Mouse (Mus musculus): Measurements from ENCODE around the gene Olfr628. TPM values are rescaled to one million over a fixed set of nuclear protein-coding genes. Genes with fewer than 3 reads are reported as not detected.

The Olfr628 gene
- not detected in 2 replicates for polyA plus RNA-seq (2012; rRNA removed; ENCODE audit: low replicate concordance)

DNA sequence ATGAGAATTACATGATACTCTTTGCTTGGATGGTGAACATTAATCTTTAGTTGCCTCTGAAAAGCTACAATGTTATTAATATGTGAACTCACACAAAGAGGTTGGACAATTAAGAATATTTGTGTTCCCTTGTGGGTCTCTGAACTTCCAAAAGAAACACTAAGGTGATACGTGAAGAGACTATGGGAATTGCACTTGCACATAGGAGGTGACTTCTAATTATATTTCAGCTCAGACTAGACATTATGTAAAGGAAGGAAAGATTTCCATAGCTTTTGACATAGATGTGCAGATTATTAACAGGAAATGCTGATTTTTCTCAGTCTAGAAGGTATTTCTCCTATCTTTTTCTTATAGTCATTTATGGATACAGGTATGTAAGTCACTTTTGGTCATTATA is at the start of gene Olfr628:
Gene Olfr628, plus strand, starts transcription at position 301 of the 400 bp plus-strand sequence.

DNA sequence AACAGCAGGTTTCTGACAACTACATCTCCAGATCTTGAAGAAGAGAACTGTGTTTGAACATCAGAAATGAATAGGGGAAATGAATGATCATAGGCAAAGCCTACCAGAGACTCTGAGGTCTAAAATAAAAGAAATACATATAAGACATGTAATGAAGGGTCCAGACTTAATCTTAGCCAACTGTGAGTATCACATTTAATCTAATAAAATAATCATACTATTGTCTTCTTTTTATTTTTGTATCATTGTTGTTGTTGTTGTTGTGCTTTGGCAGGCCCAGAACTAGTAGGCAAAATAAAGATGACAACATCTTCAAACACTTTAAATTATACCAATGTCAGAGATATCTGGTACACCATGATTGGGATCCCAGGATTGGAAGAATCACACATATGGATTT is 47.8 kb upstream of the Olfr628 start, which contains the start of gene Olfr625-ps1:
Gene Olfr625-ps1, plus strand, starts transcription at position 301 of the 400 bp plus-strand sequence.

DNA sequence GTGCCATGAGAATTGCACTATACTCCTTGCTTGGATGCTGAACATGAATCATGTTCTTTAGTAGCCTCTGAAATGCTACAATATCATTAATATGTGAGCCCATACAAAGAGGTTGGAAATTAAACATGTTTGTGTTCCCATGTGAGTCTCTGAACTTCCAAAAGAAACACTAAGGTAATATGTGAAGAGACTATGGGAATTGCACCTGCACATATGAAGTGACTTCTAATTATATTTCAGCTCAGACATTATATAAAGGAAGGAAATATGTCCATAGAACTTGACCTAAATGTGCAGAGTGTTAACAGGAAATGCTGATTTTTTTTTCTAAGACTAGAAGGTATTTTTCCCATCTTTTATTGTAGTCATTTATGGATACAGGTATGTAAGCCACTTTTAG is 15.8 kb upstream of the Olfr628 start, which contains the start of gene Olfr243:
Gene Olfr243, plus strand, starts transcription at position 301 of the 400 bp plus-strand sequence.

DNA sequence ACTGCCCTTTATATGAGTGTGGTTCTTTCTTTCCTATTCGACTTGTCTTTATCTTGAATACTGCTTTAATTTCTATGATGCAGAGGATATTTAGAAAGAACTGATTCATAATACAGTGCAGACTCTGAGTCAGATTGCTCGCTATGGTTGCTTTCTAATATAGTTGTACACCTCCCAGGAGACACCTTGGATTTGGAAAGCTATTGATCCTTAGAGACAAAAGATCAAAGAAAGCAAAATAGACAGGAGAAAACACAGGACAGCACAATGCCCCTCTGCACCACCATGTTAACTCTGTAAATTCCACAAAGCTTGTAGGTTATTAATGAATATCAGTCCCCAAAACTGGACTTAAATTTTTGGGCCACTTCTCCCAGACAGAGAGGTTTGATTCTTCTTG is 14.7 kb downstream of the Olfr628 start, which contains the start of gene Olfr629:
Gene Olfr629, minus strand, starts transcription at position 101 of the 400 bp plus-strand sequence.

GRCm38 (mm10) chr7:103757233-103757632 is 27.1 kb downstream of the Olfr628 start, which contains the start of gene Olfr630:
TSS of gene Olfr630 (minus strand) at chr7:103757333.

GRCm38 (mm10) chr7:103771494-103771893 is 41.3 kb downstream of the Olfr628 start, which contains the start of gene Olfr69:
TSS of gene Olfr69 (minus strand) at chr7:103771594.

DNA sequence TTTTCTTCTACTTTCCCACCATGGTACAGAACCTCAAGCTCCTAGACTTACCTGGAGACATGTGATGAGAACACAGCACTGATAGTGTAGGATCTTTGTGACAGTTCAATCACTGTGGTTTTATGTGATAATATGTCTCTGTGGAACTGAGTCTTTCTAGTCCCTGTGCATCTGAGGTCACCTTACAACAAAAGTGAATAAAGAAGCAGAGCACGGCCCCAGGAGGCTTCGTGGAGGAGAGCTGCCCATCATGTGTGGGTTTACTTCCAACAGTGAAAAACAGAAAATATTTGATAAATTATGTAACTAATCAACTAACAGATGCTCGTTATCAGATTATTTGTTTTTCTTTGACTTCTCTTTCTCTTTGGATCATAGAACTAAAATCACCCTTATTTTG is 49.4 kb downstream of the Olfr628 start, which contains the start of gene Olfr68:
Gene Olfr68, minus strand, starts transcription at position 101 of the 400 bp plus-strand sequence.

Other genes with a start within 250 kb of the Olfr628 start
- not detected in 2 replicates for gene Olfr609, start 232.3 kb upstream of the Olfr628 start, polyA plus RNA-seq (2012; rRNA removed; ENCODE audit: low replicate concordance)
- gene Olfr610, start 218.3 kb upstream of the Olfr628 start, polyA plus RNA-seq (2012; rRNA removed; ENCODE audit: low replicate concordance) = not detected in 2 replicates
- not detected in 2 replicates for gene Olfr611, start 209.5 kb upstream of the Olfr628 start, polyA plus RNA-seq (2012; rRNA removed; ENCODE audit: low replicate concordance)
- gene Olfr612, start 187.7 kb upstream of the Olfr628 start, polyA plus RNA-seq (2012; rRNA removed; ENCODE audit: low replicate concordance) = not detected in 2 replicates
- not detected in 2 replicates for gene Olfr613, start 182.3 kb upstream of the Olfr628 start, polyA plus RNA-seq (2012; rRNA removed; ENCODE audit: low replicate concordance)
- not detected in 2 replicates for gene Olfr615, start 174.3 kb upstream of the Olfr628 start, polyA plus RNA-seq (2012; rRNA removed; ENCODE audit: low replicate concordance)
- gene Olfr616, start 161.2 kb upstream of the Olfr628 start, polyA plus RNA-seq (2012; rRNA removed; ENCODE audit: low replicate concordance) = not detected in 2 replicates
- gene Olfr617, start 157.3 kb upstream of the Olfr628 start, polyA plus RNA-seq (2012; rRNA removed; ENCODE audit: low replicate concordance) = not detected in 2 replicates
- gene Olfr618, start 140.3 kb upstream of the Olfr628 start, polyA plus RNA-seq (2012; rRNA removed; ENCODE audit: low replicate concordance) = not detected in 2 replicates
- not detected in 2 replicates for gene Olfr619, start 129.8 kb upstream of the Olfr628 start, polyA plus RNA-seq (2012; rRNA removed; ENCODE audit: low replicate concordance)
- gene Olfr620, start 117.8 kb upstream of the Olfr628 start, polyA plus RNA-seq (2012; rRNA removed; ENCODE audit: low replicate concordance) = not detected in 2 replicates
- gene Olfr622, start 87.7 kb upstream of the Olfr628 start, polyA plus RNA-seq (2012; rRNA removed; ENCODE audit: low replicate concordance) = not detected in 2 replicates
- gene Olfr623, start 66.7 kb upstream of the Olfr628 start, polyA plus RNA-seq (2012; rRNA removed; ENCODE audit: low replicate concordance) = not detected in 2 replicates
- not detected in 2 replicates for gene Olfr624, start 59.2 kb upstream of the Olfr628 start, polyA plus RNA-seq (2012; rRNA removed; ENCODE audit: low replicate concordance)
- not detected in 2 replicates for gene Olfr625-ps1, start 47.7 kb upstream of the Olfr628 start, polyA plus RNA-seq (2012; rRNA removed; ENCODE audit: low replicate concordance)
- gene Olfr243, start 15.7 kb upstream of the Olfr628 start, polyA plus RNA-seq (2012; rRNA removed; ENCODE audit: low replicate concordance) = not detected in 2 replicates
- gene Olfr629, start 14.6 kb downstream of the Olfr628 start, polyA plus RNA-seq (2012; rRNA removed; ENCODE audit: low replicate concordance) = not detected in 2 replicates
- not detected in 2 replicates for gene Olfr630, start 27.0 kb downstream of the Olfr628 start, polyA plus RNA-seq (2012; rRNA removed; ENCODE audit: low replicate concordance)
- gene Olfr69, start 41.2 kb downstream of the Olfr628 start, polyA plus RNA-seq (2012; rRNA removed; ENCODE audit: low replicate concordance) = not detected in 2 replicates
- gene Olfr68, start 49.3 kb downstream of the Olfr628 start, polyA plus RNA-seq (2012; rRNA removed; ENCODE audit: low replicate concordance) = not detected in 2 replicates
- not detected in 2 replicates for gene Olfr67, start 61.4 kb downstream of the Olfr628 start, polyA plus RNA-seq (2012; rRNA removed; ENCODE audit: low replicate concordance)
- gene Hbb-bt, start 83.6 kb downstream of the Olfr628 start, polyA plus RNA-seq (2012; rRNA removed; ENCODE audit: low replicate concordance) = 79.2 and 80.0 TPM in 2 replicates
- gene Hbb-bs, start 97.7 kb downstream of the Olfr628 start, polyA plus RNA-seq (2012; rRNA removed; ENCODE audit: low replicate concordance) = 783 and 1,033 TPM in 2 replicates
- not detected in 2 replicates for gene Hbb-bh2, start 110.1 kb downstream of the Olfr628 start, polyA plus RNA-seq (2012; rRNA removed; ENCODE audit: low replicate concordance)
- not detected in 2 replicates for gene Hbb-bh1, start 112.8 kb downstream of the Olfr628 start, polyA plus RNA-seq (2012; rRNA removed; ENCODE audit: low replicate concordance)
- gene Hbb-y, start 122.8 kb downstream of the Olfr628 start, polyA plus RNA-seq (2012; rRNA removed; ENCODE audit: low replicate concordance) = not detected in 2 replicates
- gene Olfr66, start 155.9 kb downstream of the Olfr628 start, polyA plus RNA-seq (2012; rRNA removed; ENCODE audit: low replicate concordance) = not detected in 2 replicates
- gene Olfr64, start 164.1 kb downstream of the Olfr628 start, polyA plus RNA-seq (2012; rRNA removed; ENCODE audit: low replicate concordance) = not detected in 2 replicates
- gene Olfr65, start 173.1 kb downstream of the Olfr628 start, polyA plus RNA-seq (2012; rRNA removed; ENCODE audit: low replicate concordance) = not detected in 2 replicates
- gene Olfr631, start 198.5 kb downstream of the Olfr628 start, polyA plus RNA-seq (2012; rRNA removed; ENCODE audit: low replicate concordance) = not detected in 2 replicates
- gene Olfr632, start 204.0 kb downstream of the Olfr628 start, polyA plus RNA-seq (2012; rRNA removed; ENCODE audit: low replicate concordance) = not detected in 2 replicates
- not detected in 2 replicates for gene Olfr633, start 214.1 kb downstream of the Olfr628 start, polyA plus RNA-seq (2012; rRNA removed; ENCODE audit: low replicate concordance)
- gene Olfr635, start 240.8 kb downstream of the Olfr628 start, polyA plus RNA-seq (2012; rRNA removed; ENCODE audit: low replicate concordance) = not detected in 2 replicates